Mouse (Mus musculus) monocyte, adult 2 months (primary cell): Measurements from ENCODE around the gene Nlgn3.
"Not testable (repeated sequence)": the region's sequence is repeated elsewhere in the genome, so short reads cannot be mapped to it uniquely, and the experiment has no call there.

ENCODE experiments used
- DNase-seq, 2 experiments: peaks; one replicate each; pipeline ENCODE4 v3.0.0; 2022; ENCODE audit warnings: low spot score in 2 of 2, low read depth in 1 of 2

The Nlgn3 gene

DNA sequence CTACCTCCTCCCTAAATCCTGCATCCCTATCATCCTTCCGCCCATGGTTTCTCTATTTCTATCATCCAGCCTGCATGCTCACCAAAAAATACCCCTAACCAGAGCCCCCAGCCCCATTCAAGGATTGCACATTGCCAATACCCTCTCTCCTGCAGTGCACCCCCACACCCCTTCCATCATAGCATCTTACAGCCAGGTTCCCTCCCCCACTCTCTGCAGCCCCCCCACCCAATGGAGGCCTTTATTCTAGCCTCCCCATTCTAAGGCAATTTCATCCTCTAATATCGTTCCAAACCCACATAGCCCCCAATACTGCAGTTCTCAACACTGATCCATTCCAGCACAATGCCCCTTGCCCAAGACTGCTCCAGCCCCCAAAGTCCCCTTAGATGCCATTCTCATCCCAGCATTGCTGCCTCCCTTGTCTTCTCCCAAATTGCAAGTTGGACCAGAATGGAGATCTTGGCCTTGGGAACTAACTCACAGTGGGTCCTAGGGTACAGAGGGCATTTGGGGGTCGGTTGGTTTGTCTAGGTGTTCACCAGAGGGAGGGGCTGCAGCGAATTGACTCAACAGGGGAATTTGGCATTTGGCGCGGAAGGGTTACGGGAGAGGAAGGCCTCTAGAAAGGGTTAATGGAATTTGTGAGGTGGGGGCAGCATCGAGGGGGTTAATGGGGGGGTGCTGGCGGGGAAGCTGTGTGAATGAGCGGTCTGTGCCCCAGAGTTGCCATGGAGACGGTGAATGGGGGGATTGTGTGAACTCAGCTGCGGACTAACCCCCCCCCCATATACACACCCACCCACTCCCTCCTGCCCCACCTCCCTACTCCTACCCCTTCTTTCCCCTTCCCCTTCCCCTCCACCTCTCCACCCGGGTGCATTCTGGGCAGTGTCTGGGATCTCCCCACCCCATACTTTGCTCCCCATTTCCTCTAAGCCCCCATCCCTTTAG lies 782 bp downstream of the Nlgn3 start:
- DNase-seq: no peak

GRCm38 (mm10) chrX:101300427-101301030 lies 1.6 kb downstream of the Nlgn3 start:
- no peak for DNase-seq

GRCm38 (mm10) chrX:101301654-101302053 lies 2.7 kb downstream of the Nlgn3 start:
- DNase-seq: no peak

DNA sequence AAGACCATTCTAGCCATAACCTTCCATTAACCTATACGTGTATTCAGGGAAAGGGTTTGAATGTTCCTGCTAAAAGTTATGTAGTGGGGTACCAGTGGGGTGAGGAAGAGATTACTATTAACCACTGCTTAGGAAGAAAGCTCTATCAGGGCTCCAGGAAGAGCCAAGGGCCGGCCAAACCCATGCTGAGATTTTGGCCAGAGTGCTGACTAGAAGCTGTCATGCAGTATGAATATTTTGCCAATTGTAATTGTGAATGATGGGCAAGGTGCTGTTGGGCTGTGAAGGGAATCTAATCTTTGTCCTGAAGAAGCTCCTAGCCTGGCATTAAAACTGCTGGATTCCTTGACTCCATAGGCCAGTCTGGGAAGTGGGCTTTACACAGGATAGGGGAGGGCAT lies 5.7 kb downstream of the Nlgn3 start:
- no peak for DNase-seq

DNA sequence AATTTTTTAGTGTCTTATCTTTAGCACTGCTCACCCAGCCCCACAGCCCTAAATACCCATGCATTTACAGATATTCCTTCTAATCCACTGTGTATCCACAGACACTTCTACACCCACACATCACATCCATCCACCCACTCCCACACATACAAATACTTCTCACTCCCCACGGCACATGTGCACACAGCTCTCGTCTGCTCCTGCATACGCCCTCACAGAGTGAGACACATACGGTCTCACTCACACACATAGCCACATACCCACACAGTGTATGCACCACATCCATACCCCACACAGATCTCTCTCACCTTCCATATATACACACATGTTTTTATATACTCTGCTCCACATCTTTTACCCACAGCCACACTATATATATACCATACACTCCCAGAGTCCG lies 10.3 kb downstream of the Nlgn3 start:
- DNase-seq: no peak

DNA sequence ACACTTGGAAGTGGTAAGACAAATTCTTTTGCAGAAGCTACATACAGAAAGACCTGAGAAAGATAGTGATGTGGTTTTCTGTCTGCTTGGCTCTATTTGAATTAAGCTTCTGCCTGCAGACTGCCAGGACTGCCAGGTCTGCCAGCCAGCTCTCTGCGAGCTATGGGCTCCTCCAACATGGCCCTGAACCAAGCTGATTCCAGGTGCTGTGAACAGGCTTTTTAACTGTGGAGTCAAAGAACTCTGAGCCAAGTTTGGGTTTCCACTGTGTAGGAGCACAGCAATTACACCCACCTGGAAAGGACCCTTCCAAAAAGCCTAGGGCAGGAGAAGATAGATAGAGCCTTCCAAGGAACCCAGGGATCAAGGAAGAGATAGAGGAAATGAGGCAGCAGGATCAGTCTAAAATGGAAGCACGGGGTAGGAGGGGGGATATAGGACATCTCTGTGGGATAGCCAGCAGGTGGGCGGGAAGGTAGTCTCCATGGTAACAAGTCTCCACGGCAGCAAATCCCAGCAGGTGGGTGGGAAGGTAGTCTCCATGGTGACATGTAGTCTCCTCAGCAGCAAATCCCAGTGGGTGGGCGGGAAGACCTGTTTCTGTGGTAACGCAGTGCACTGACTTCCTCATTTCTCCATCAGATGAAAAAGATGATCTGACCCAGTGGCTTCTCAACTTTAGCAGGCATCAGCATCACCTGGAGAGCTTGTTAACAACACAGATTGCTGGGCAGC lies 14.8 kb downstream of the Nlgn3 start:
- DNase-seq: no peak

GRCm38 (mm10) chrX:101319775-101320174 lies 20.8 kb downstream of the Nlgn3 start:
- no peak for DNase-seq

- no peak for DNase-seq
These were observed 27.3 kb downstream of the Nlgn3 start for GRCm38 (mm10) chrX:101325989-101326899.

DNA sequence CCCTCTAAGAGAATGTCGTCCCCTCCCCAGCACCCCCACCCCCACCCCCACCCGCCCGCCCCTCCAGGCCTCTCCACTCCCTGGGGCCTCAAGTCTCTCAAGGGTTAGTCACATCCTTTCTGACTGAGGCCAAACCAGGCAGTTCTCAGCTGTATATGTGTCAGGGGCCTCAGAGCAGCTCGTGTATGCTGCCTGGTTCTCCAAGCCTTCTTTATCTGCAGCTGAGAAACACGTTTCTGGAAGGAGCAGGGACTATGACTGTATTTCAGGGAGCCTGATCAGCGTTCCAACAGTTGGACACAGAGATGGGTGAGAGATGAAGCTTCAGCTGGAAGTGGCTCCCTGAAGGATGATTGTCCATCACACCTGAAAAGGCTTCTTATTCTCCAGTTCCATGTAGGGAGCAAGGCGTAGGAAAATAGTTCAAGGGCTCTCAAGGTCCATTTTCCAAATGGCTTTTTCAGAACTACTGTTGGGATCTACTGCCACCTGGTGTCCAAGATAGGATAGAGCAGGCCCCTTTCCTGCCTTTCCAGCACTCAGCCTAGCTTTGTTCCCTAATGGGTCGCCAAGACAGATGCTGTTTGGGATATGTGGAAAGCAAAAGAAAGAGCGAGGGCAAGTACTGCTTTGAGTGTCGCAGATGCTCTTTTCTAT lies 30.5 kb downstream of the Nlgn3 start:
- DNase-seq: peak in 1 of 2 experiments; percentile 7

DNA sequence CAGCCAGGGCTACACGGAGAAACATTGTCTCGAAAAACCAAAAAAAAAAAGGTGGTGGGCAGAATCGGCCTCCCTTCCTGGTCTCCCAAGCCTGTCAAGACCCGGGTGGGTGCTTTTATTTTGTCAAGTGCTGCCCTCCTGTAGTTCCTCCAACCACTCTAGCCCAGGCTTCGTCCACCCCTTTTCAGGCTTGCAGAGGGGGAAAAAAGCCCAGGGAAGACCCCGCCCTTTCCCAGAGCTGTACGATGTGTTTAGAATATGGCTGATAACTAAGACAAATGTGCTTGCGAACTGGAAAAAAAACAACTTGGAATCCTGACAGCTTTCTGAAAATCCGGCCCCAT lies 33.0 kb downstream of the Nlgn3 start:
- DNase-seq: no peak

- peak; percentile 65 to 73 for DNase-seq
These were observed 33.6 kb downstream of the Nlgn3 start for GRCm38 (mm10) chrX:101332375-101333211.

DNA sequence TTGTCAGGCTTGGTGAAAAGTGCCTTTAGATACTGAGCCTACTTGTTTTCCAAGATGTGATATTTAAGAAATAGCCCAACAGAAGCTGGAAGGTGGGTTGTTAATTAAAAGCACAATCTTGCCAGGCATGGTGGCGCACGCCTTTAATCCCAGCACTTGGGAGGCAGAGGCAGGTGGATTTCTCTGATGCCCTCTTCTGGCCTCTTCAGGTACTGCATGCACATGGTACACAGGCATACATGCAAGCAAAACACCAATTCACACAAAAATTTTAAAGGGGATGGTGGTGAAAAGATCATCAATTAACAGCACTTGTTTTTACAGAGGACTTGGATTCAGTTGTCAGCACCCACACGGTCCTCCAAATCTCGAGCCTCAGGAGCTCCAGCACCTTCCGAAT lies 35.6 kb downstream of the Nlgn3 start:
- no peak for DNase-seq

GRCm38 (mm10) chrX:101338666-101339065 lies 39.7 kb downstream of the Nlgn3 start:
- no peak for DNase-seq

GRCm38 (mm10) chrX:101342837-101343236 lies 43.9 kb downstream of the Nlgn3 start:
- not testable (repeated sequence) for DNase-seq

DNA sequence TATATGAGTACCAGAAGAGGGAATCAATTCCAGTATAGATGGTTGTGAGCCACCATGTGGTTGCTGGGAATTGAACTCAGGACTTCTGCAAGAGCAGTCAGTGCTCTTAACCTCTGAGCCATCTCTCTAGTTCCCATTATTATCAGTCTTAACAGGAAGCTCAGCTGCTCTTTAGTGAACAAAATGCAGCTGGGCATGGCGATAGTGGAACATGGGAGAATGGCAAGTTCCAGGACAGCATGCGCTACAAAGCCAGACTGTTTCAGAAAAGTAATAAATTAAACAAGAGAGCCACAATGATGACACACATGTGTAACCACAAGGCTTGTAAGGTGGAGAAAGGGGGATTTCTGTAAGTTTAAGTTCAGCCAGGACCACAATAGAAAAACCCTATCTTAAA lies 46.5 kb downstream of the Nlgn3 start:
- no peak for DNase-seq

GRCm38 (mm10) chrX:101346475-101346874 lies 47.5 kb downstream of the Nlgn3 start:
- DNase-seq: no peak

DNA sequence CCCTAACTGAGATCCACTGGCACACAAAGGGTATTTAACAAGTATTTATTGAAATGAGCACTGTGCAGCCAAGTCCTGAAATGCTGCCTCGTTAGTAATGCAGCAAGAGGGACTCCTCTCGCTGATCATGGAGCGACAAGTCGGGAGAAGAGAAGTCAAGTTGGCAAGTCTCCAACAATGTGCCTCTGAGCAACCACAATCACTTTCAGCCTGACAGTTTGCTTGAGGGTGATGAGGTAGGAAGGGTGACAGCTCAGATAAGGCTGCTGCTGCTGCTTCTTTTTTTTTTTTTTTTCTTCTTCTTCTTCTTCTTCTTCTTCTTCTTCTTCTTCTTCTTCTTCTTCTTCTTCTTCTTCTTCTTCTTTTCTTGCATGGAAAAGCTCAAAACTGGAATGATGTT lies 52.2 kb downstream of the Nlgn3 start:
- DNase-seq: no peak

- DNase-seq: not testable (repeated sequence)
These were observed 59.9 kb downstream of the Nlgn3 start for GRCm38 (mm10) chrX:101358902-101359301.

DNA sequence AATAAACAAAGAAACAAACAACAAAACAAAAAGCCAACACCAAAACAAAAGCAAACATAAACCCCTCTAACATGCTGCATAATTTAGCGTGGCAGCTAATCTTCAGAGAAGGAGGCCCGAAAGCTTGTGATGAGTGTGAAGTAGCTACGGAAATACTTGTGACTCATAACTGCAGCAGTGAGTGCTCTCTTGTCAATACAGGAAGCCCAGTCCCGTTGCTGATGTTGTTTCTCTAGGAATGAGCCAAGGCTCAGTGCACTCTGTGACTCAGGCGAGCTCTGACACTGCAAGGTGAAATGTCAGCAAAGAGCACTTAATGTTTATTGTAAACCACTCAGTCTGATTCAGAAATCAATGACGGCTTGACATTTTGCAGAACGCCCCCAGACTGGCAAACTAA lies 70.0 kb downstream of the Nlgn3 start:
- no peak for DNase-seq
